Mouse (Mus musculus): Measurements from ENCODE around the gene Ptprr.

DNA sequence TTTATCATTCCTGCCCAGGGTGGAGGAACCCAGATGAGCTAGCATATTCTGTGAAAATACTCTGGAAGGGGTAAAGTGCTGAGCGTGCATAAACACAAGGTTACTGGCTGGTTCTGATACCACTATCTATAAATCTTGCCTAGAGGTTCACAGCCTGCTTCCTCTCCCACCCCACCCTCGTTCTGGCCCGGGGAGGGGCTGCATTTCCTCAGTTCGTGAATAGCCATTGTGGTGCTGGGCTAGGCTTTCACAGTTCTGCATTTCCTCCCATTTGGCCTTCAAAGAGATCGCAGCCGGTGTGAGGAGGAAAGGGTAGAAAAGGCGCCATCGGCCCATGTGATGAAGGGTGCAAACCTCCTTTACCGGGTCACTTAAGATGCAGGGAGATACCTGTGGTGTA, 270.1 kb downstream of the Ptprr start:
- no peak for TF ChIP-seq CTCF (conservative IDR thresholded peaks at IDR 0.05; ENCODE audit: insufficient read depth, insufficient read length, low read depth, low read length)
- no peak for TF ChIP-seq POLR2A (IDR thresholded peaks at IDR 0.05; ENCODE audit: low read depth, low read length)
